Mouse (Mus musculus): ENCODE measurements around the gene Clstn1. TPM values are rescaled to one million over a fixed set of nuclear protein-coding genes. Genes with fewer than 3 reads are reported as not detected.

Gene Clstn1
- 0.85 and 1.4 TPM in 2 replicates for polyA plus RNA-seq (2012; ENCODE audit: insufficient read depth, insufficient read length, missing spikeins)

DNA sequence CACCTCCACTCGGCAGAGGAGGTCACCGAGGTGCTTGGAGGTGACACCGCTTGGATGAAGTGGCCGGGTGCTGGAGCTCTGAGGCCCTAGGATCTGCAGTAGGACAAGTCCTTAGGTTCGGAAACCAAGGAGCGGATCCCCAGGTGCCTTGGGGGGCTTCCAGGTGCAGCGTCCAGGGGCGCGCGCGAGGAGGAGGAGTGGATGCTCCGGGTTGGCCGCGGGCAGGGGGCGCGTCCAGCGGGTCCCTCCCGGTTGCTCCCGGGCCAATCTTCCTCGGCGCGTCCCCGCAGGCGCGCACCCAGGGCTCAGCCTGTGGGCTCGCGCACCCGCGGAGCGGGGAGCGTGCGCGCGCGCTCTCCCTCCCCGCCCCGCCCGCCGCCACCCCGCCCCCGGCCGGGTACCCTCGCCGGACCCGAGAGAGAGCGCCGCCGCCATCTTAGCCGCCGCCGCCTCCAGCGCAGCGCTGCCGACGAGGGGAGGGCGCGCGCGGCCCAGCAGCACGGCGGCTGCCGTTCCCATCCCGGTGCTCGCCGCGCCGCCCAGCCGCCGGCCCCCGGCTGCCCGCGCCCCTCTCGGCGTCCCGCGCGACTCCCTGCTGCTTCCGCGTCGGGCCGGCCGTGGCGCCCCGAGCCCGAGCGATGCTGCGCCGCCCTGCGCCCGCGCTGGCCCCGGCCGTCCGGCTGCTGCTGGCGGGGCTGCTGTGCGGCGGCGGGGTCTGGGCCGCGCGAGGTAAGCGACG, at the start of gene Clstn1:
TSS of gene Clstn1 (plus strand) at position 425 of the 739 bp plus-strand sequence.
- no peak within 1 kb of the TSS for H3K27ac ChIP-seq (ENCODE audit: insufficient read depth, low read depth, low read length)
- peak within 1 kb of the TSS; percentile 85 for H3K4me3 ChIP-seq (ENCODE audit: insufficient read depth, low read length)
- TF ChIP-seq CTCF (IDR thresholded peaks at IDR 0.05; ENCODE audit: low read depth, low read length) (no peak), POLR2A (IDR thresholded peaks at IDR 0.05; ENCODE audit: borderline replicate concordance, low read depth, low read length) (no peak)
- no peaks in the 10 kb centered on the region for H3K4me1 ChIP-seq (ENCODE audit: control insufficient read depth, insufficient read depth, low read length)

DNA sequence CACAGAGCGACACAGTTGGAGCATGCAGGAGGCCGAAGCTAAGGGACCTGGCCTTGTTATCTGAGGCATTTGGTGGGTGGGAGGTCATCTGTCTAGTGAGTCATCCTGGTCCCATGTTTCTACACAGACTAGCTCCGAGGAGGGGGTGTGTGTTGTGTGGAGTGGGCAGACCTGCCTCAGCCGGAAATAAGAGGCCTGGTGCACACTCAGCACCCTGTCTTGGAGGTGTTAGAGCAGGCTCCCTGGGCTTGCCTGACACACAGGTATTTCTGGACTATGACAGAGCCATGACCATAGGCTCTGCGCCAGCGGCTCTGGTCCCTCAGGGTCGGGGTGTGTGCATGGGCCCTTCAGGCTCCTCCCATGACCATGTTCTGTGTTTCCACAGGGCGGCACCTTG, 46.8 kb upstream of the Clstn1 start:
- H3K27ac ChIP-seq (ENCODE audit: insufficient read depth, low read depth, low read length) = no peak overlapping the region
- H3K4me3 ChIP-seq (ENCODE audit: insufficient read depth, low read length) = no peak overlapping the region
- H3K4me1 ChIP-seq (ENCODE audit: control insufficient read depth, insufficient read depth, low read length) = peaks cover 3% of the 10 kb centered on the region
- TF ChIP-seq CTCF (IDR thresholded peaks at IDR 0.05; ENCODE audit: low read depth, low read length) (no peak), POLR2A (IDR thresholded peaks at IDR 0.05; ENCODE audit: borderline replicate concordance, low read depth, low read length) (no peak)

DNA sequence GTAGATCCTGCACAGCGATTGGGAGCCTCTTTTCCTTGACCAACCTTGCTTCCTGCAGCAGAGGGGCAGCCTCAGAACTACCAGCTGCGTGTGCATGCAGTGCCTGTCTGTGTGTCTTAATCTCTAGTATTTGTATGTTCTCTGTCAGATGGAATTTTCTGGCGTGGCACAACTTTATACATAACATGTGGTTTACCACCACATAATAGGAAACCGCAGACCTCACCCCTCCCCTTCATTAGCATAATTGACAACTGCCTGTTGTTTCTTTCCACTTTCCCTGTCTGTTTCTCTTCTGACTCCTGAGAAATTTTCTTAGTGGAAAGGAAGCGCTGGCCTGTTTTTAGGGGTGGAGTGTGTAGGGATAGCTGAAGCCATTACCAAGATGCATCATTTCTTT, 44.3 kb upstream of the Clstn1 start:
- Histone ChIP-seq H3K4me3 (ENCODE audit: insufficient read depth, low read length) (no peak overlapping the region), H3K4me1 (ENCODE audit: control insufficient read depth, insufficient read depth, low read length) (peaks cover 3% of the 10 kb centered on the region), H3K27ac (ENCODE audit: insufficient read depth, low read depth, low read length) (no peak overlapping the region)
- TF ChIP-seq POLR2A (IDR thresholded peaks at IDR 0.05; ENCODE audit: borderline replicate concordance, low read depth, low read length) (no peak), CTCF (IDR thresholded peaks at IDR 0.05; ENCODE audit: low read depth, low read length) (no peak)

DNA sequence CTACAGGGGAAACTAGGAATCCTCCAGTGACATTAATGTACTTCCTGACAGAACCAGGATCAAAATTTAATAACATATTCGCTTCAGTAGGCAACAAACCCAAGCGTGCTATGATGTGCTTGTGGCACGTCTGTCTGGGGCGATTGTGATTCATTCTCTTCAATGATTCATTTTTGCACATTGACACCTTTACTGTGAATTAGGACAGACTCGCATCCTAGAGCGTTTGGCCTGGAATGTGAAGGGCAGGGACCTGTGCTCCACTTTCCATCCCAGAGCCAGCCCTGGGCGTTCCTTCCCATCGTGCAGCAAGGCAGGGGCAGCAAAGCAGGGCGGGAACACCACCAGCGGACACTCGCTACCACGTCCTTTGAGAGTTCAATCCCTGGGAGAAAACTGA, 43.8 kb upstream of the Clstn1 start:
- Histone ChIP-seq H3K4me1 (ENCODE audit: control insufficient read depth, insufficient read depth, low read length) (peaks cover 3% of the 10 kb centered on the region), H3K4me3 (ENCODE audit: insufficient read depth, low read length) (no peak overlapping the region), H3K27ac (ENCODE audit: insufficient read depth, low read depth, low read length) (no peak overlapping the region)
- no peak for TF ChIP-seq POLR2A (IDR thresholded peaks at IDR 0.05; ENCODE audit: borderline replicate concordance, low read depth, low read length)
- no peak for TF ChIP-seq CTCF (IDR thresholded peaks at IDR 0.05; ENCODE audit: low read depth, low read length)

DNA sequence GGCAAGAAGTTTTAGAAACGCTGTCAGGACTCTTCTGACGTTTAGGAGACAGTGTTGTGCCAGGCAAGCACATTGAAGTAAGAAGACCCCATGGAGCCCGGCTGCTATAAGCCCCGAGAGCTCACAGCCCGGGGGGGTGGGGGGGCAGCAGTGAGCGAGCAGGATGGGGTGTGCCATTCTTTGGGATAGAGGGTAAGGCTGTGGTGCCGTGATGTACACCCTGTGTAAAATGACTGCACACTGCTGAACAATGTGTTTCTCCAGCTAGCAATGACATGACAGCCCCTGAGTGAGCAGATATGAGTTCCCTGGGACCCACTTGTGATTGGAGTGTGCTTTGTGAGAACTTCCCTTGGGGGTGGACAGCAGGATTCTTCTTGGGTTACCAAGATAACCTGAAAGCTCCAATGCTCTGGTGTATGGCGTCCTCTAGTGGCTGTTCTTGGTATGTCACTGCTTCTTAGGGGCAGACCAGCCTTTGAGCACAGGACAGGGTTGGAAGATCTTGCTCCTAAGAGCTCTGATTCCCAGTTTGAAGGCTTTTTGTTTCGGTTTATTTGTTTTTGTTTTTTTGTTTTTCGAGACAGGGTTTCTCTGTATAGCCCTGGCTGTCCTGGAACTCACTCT, 43.2 kb upstream of the Clstn1 start:
- H3K4me1 ChIP-seq (ENCODE audit: control insufficient read depth, insufficient read depth, low read length) = peaks cover 3% of the 10 kb centered on the region
- H3K27ac ChIP-seq (ENCODE audit: insufficient read depth, low read depth, low read length) = no peak overlapping the region
- no peak overlapping the region for H3K4me3 ChIP-seq (ENCODE audit: insufficient read depth, low read length)
- TF ChIP-seq POLR2A (IDR thresholded peaks at IDR 0.05; ENCODE audit: borderline replicate concordance, low read depth, low read length) = no peak
- peak; percentile 91 for TF ChIP-seq CTCF (IDR thresholded peaks at IDR 0.05; ENCODE audit: low read depth, low read length)

DNA sequence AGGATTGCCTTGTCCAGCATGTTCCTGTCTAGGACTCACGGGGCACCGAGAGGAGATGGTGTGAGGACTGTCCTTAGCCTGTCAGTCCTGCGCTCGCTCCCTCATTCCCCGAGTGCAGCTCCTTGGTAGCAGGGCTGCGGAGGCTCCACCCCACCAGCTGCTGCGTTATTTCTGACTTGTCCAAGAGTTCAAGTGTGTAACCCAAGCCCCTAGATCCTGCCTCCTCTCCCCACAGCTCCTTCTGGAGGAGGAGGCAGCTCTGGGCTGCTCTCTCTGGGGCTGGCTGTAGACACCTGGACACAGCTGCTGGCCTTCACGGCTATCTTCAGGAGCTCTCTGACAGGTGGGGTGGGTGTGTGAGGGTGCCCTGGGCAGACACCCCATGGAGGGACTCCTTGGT, 41.4 kb upstream of the Clstn1 start:
- TF ChIP-seq POLR2A (IDR thresholded peaks at IDR 0.05; ENCODE audit: borderline replicate concordance, low read depth, low read length) (no peak), CTCF (IDR thresholded peaks at IDR 0.05; ENCODE audit: low read depth, low read length) (no peak)
- peaks cover 3% of the 10 kb centered on the region for H3K4me1 ChIP-seq (ENCODE audit: control insufficient read depth, insufficient read depth, low read length)

DNA sequence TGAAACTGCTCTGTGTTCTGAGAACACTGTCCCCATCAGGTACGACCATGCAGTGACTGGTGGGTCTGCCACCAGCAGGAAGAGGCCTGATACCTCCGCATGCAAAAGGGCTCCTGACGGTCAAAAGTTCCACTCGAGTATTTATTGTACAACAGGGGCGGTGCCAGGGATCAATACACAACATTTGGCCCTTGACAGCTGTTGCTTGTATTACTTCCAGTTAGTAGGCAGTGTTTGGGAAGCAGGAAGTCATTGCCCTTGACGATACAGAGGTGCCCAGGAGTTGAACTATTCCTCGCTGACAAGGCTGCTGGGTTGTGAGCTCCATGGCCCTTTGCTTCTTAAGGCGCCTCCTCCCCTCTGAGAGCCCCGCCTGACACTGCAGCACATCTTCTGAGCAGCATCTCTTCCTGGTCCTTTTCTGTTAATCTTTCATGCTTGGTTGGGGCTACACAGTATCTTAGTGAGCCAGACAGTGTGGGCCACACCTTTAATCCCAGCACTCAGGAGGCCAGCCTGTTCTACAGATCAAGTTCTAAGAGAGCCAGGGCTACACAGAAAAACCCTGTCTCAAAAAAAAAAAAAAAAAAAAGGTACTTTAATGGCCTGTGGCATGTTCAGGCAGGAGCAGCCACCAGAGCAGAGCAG, 39.3 kb upstream of the Clstn1 start:
- TF ChIP-seq POLR2A (IDR thresholded peaks at IDR 0.05; ENCODE audit: borderline replicate concordance, low read depth, low read length) = no peak
- TF ChIP-seq CTCF (IDR thresholded peaks at IDR 0.05; ENCODE audit: low read depth, low read length) = no peak
- no peak overlapping the region for H3K27ac ChIP-seq (ENCODE audit: insufficient read depth, low read depth, low read length)

More for the DNA sequence above, 41.4 kb upstream of the Clstn1 start:
- no peak overlapping the region for H3K27ac ChIP-seq (ENCODE audit: insufficient read depth, low read depth, low read length)
- no peak overlapping the region for H3K4me3 ChIP-seq (ENCODE audit: insufficient read depth, low read length)

DNA sequence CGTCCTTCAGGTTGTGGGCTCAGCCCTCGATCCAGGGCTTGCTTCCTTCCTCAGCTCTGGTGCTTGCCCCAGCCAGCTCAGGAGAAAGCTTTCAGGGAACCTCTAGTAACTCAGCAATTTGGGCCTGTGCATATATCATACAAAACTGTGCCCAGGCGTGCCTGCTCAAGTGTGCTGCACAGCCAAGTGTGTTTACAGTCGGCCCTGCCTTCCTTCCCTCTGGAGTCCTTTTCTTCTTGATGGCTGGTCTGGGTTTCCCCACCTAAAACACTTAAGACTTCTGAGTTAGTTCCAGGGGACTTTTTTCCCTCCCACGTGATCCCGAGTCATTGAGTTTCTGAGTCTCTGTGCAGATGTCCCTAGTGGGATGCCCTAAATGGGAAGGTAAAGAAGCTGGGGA, 38.7 kb upstream of the Clstn1 start:
- Histone ChIP-seq H3K27ac (ENCODE audit: insufficient read depth, low read depth, low read length) (no peak overlapping the region), H3K4me3 (ENCODE audit: insufficient read depth, low read length) (no peak overlapping the region), H3K4me1 (ENCODE audit: control insufficient read depth, insufficient read depth, low read length) (no peaks in the 10 kb centered on the region)
- TF ChIP-seq CTCF (IDR thresholded peaks at IDR 0.05; ENCODE audit: low read depth, low read length) (no peak), POLR2A (IDR thresholded peaks at IDR 0.05; ENCODE audit: borderline replicate concordance, low read depth, low read length) (no peak)

More for the DNA sequence above, 39.3 kb upstream of the Clstn1 start:
- Histone ChIP-seq H3K4me1 (ENCODE audit: control insufficient read depth, insufficient read depth, low read length) (no peaks in the 10 kb centered on the region), H3K4me3 (ENCODE audit: insufficient read depth, low read length) (no peak overlapping the region)

DNA sequence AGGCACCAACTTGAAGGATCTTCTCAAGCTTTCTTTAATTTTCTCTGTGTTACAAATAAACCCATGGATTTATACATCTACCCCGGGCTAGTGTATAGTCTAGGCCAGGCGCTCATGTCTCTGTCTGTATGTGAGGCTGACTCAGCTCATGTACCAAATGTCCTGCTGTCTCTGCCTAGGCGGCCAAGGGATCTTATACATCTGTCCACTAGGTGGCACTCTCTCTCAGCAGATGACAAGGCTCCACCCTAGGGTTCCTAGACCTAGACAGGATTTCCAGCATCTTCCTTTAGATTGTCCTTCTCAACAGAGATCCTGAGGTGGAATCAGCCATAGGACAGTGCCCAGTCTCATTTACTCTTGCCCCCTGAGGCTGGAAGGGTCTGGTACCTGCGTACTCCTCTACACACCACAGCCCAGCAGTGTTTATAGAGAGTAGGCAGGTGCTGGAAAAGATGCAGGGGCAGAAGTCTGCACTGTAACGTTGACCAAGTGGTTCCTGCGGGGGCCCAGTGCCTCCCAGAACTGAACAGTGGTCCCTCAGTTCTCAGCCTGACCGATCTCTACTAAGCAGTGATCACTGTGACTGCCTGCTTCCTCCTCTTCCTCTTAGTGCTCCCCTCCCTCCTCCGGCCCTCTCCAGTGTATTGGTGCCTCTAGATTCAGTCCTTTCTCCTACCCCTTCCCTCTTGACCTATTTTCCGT, 36.9 kb upstream of the Clstn1 start:
- H3K4me3 ChIP-seq (ENCODE audit: insufficient read depth, low read length) = no peak overlapping the region
- no peaks in the 10 kb centered on the region for H3K4me1 ChIP-seq (ENCODE audit: control insufficient read depth, insufficient read depth, low read length)
- no peak overlapping the region for H3K27ac ChIP-seq (ENCODE audit: insufficient read depth, low read depth, low read length)
- TF ChIP-seq CTCF (IDR thresholded peaks at IDR 0.05; ENCODE audit: low read depth, low read length) (peak; percentile 75), POLR2A (IDR thresholded peaks at IDR 0.05; ENCODE audit: borderline replicate concordance, low read depth, low read length) (no peak)
